Mouse (Mus musculus): ENCODE measurements around the gene Prdm11. TPM values are rescaled to one million over a fixed set of nuclear protein-coding genes. Genes with fewer than 3 reads are reported as not detected.

Gene Prdm11
- polyA plus RNA-seq, 1 experiment from 2014 or later: 4.1 TPM

- no peaks in the 10 kb centered on the region for H3K9me3 ChIP-seq
- 17% methylated on average over 10 of the region's 10 CpGs for WGBS
- no peak overlapping the region for H3K4me2 ChIP-seq
- no peaks in the 10 kb centered on the region for H3K36me3 ChIP-seq
- H3K4me1 ChIP-seq (replicated peaks): peaks cover 19% of the 10 kb centered on the region
- no peaks in the 10 kb centered on the region for H3K27me3 ChIP-seq
- H3K9ac ChIP-seq: no peak overlapping the region
- no peak overlapping the region; the same call in none of the 2 replicates for H3K27ac ChIP-seq (replicated peaks)
- ATAC-seq (ENCODE audit: low FRiP score, low read depth): no peak
- no peak overlapping the region for H3K4me3 ChIP-seq
These were observed 111.5 kb downstream of the Prdm11 start for GRCm38 (mm10) chr2:92934312-92934982.

GRCm38 (mm10) chr2:92933379-92933778, 112.6 kb downstream of the Prdm11 start:
- Histone ChIP-seq H3K9ac (no peak overlapping the region), H3K27me3 (no peaks in the 10 kb centered on the region), H3K4me3 (no peak overlapping the region), H3K27ac (replicated peaks) (no peak overlapping the region), H3K4me2 (no peak overlapping the region), H3K4me1 (replicated peaks) (peaks cover 19% of the 10 kb centered on the region), H3K36me3 (no peaks in the 10 kb centered on the region), H3K9me3 (no peaks in the 10 kb centered on the region)
- 89% methylated on average over 6 of the region's 6 CpGs for WGBS
- ATAC-seq (ENCODE audit: low FRiP score, low read depth): no peak

- Histone ChIP-seq H3K27me3 (no peaks in the 10 kb centered on the region), H3K27ac (replicated peaks) (no peak overlapping the region), H3K4me2 (no peak overlapping the region), H3K9ac (no peak overlapping the region), H3K4me1 (replicated peaks) (peaks cover 26% of the 10 kb centered on the region), H3K9me3 (no peaks in the 10 kb centered on the region), H3K4me3 (no peak overlapping the region), H3K36me3 (no peaks in the 10 kb centered on the region)
- WGBS: 70% methylated on average over 7 of the region's 7 CpGs
- no peak for ATAC-seq (ENCODE audit: low FRiP score, low read depth)
These were observed 114.9 kb downstream of the Prdm11 start for GRCm38 (mm10) chr2:92931061-92931460.

- Histone ChIP-seq H3K4me1 (replicated peaks) (peaks cover 23% of the 10 kb centered on the region), H3K27me3 (no peaks in the 10 kb centered on the region), H3K4me3 (no peak overlapping the region), H3K9me3 (no peaks in the 10 kb centered on the region), H3K27ac (replicated peaks) (no peak overlapping the region), H3K36me3 (no peaks in the 10 kb centered on the region), H3K9ac (no peak overlapping the region), H3K4me2 (no peak overlapping the region)
- no peak for ATAC-seq (ENCODE audit: low FRiP score, low read depth)
- WGBS: 79% methylated on average over 5 of the region's 5 CpGs
These were observed 116.3 kb downstream of the Prdm11 start for GRCm38 (mm10) chr2:92929696-92930095.

GRCm38 (mm10) chr2:92924677-92925259, 121.2 kb downstream of the Prdm11 start:
- 60% methylated on average over 6 of the region's 6 CpGs for WGBS
- Histone ChIP-seq H3K4me1 (replicated peaks) (peaks cover 24% of the 10 kb centered on the region), H3K36me3 (no peaks in the 10 kb centered on the region), H3K9me3 (no peaks in the 10 kb centered on the region), H3K27ac (replicated peaks) (no peak overlapping the region), H3K9ac (no peak overlapping the region), H3K4me3 (no peak overlapping the region), H3K4me2 (no peak overlapping the region), H3K27me3 (no peaks in the 10 kb centered on the region)
- no peak for ATAC-seq (ENCODE audit: low FRiP score, low read depth)

- 31% methylated on average over 4 of the region's 4 CpGs for WGBS
- no peak overlapping the region for H3K4me2 ChIP-seq
These were observed 125.3 kb downstream of the Prdm11 start for GRCm38 (mm10) chr2:92920709-92921108.

GRCm38 (mm10) chr2:92917405-92918142, 128.4 kb downstream of the Prdm11 start:
- ATAC-seq (ENCODE audit: low FRiP score, low read depth): no peak
- Histone ChIP-seq H3K4me2 (peak overlapping the region; percentile 38), H3K27ac (replicated peaks) (peak overlapping the region; percentile 32; the same call in 1 of the 2 replicates), H3K4me1 (replicated peaks) (peaks cover 63% of the 10 kb centered on the region), H3K4me3 (no peak overlapping the region), H3K9ac (0 out of 2 replicates have a peak overlapping the region, but pooled peaks have one; percentile 4), H3K27me3 (no peaks in the 10 kb centered on the region), H3K36me3 (no peaks in the 10 kb centered on the region), H3K9me3 (no peaks in the 10 kb centered on the region)
- WGBS: 52% methylated on average over 7 of the region's 7 CpGs

More at GRCm38 (mm10) chr2:92920709-92921108, 125.3 kb downstream of the Prdm11 start:
- peak; percentile 71 for ATAC-seq (ENCODE audit: low FRiP score, low read depth)
- H3K27ac ChIP-seq (replicated peaks): peak overlapping the region; percentile 64
- no peaks in the 10 kb centered on the region for H3K27me3 ChIP-seq
- no peak overlapping the region for H3K9ac ChIP-seq
- H3K36me3 ChIP-seq: no peaks in the 10 kb centered on the region
- H3K9me3 ChIP-seq: no peaks in the 10 kb centered on the region
- H3K4me1 ChIP-seq (replicated peaks): peaks cover 43% of the 10 kb centered on the region
- H3K4me3 ChIP-seq: no peak overlapping the region

GRCm38 (mm10) chr2:92915659-92916631, 130.0 kb downstream of the Prdm11 start:
- peak overlapping the region; percentile 48 for H3K9ac ChIP-seq
- ATAC-seq (ENCODE audit: low FRiP score, low read depth): no peak
- no peaks in the 10 kb centered on the region for H3K36me3 ChIP-seq
- peaks cover 70% of the 10 kb centered on the region for H3K4me1 ChIP-seq (replicated peaks)
- peak overlapping the region; percentile 61 for H3K4me2 ChIP-seq
- H3K9me3 ChIP-seq: no peaks in the 10 kb centered on the region
- peak overlapping the region; percentile 44 for H3K4me3 ChIP-seq
- peak overlapping the region; percentile 60; the same call in 1 of the 2 replicates for H3K27ac ChIP-seq (replicated peaks)
- WGBS: 9% methylated on average over 10 of the region's 10 CpGs
- H3K27me3 ChIP-seq: no peaks in the 10 kb centered on the region

Other genes starting within 250 kb of the Prdm11 start
- 46.5 and 49.9 TPM in 2 replicates for gene Syt13, start 131.1 kb downstream of the Prdm11 start, polyA plus RNA-seq (2015; fragmentation: Nextera tagmentation; extraction: Ambion mirVana)
- gene Trp53i11, start 141.4 kb upstream of the Prdm11 start, polyA plus RNA-seq (2015; fragmentation: Nextera tagmentation; extraction: Ambion mirVana): 86.6 and 123 TPM in 2 replicates

Data from hindbrain, embryonic 15.5 days (tissue).